8 mouse cellular contexts compared by ENCODE assay signal in genomic region chr2:30796382-30796781, GRCm38 (mm10). TPM values are rescaled to one million over a fixed set of nuclear protein-coding genes. Genes with fewer than 3 reads are reported as not detected.
DNase-seq lines count a peak whose midpoint lies in the region; ATAC-seq and TF ChIP-seq lines count a peak whose summit lies in the region.

No protein-coding gene starts in this region.

- H3K36me3 ChIP-seq in hindbrain, embryonic 10.5 days: no peaks in the 10 kb centered on the region
- H3K36me3 ChIP-seq in lung, embryonic 15.5 days: no peaks in the 10 kb centered on the region
- H3K36me3 ChIP-seq in thymus, adult 2 months (ENCODE audit: control insufficient read depth, insufficient read depth, low read length): no peaks in the 10 kb centered on the region

- H3K9ac ChIP-seq in lung, embryonic 15.5 days: peak overlapping the region; percentile 13; the same call in 1 of the 2 replicates

- no peaks in the 10 kb centered on the region; the same call in 1 of the 2 replicates for H3K27me3 ChIP-seq in cerebellum, adult 2 months (ENCODE audit: control insufficient read depth, insufficient read depth, low read length)
- peaks cover 46% of the 10 kb centered on the region for H3K27me3 ChIP-seq in hindbrain, embryonic 10.5 days (ENCODE audit: insufficient read depth, poor library complexity, severe bottlenecking)
- H3K27me3 ChIP-seq in lung, embryonic 15.5 days: peaks cover 5% of the 10 kb centered on the region; the same call in 1 of the 2 replicates
- no peaks in the 10 kb centered on the region; the same call in 1 of the 2 replicates for H3K27me3 ChIP-seq in thymus, adult 2 months (ENCODE audit: control insufficient read depth, insufficient read depth, low read length)

- H3K4me2 ChIP-seq in lung, embryonic 15.5 days: peak overlapping the region; percentile 53

- H3K4me3 ChIP-seq in cerebellum, adult 2 months (replicated peaks; ENCODE audit: insufficient read depth, low read depth, low read length): no peak overlapping the region
- H3K4me3 ChIP-seq in hindbrain, embryonic 10.5 days: peak overlapping the region; percentile 42
- H3K4me3 ChIP-seq in lung, embryonic 15.5 days: peak overlapping the region; percentile 12
- peak overlapping the region; percentile 39 for H3K4me3 ChIP-seq in thymus, adult 2 months (ENCODE audit: control insufficient read depth, insufficient read depth, low read length)

- H3K4me1 ChIP-seq in cerebellum, adult 2 months (ENCODE audit: control insufficient read depth, insufficient read depth, low read length): no peaks in the 10 kb centered on the region
- H3K4me1 ChIP-seq in hindbrain, embryonic 10.5 days (replicated peaks): peaks cover 76% of the 10 kb centered on the region
- H3K4me1 ChIP-seq in lung, embryonic 15.5 days: peaks cover 38% of the 10 kb centered on the region
- peaks cover 20% of the 10 kb centered on the region for H3K4me1 ChIP-seq in thymus, adult 2 months (replicated peaks; ENCODE audit: control insufficient read depth, insufficient read depth, low read length)

- H3K9me3 ChIP-seq in hindbrain, embryonic 10.5 days: no peaks in the 10 kb centered on the region
- H3K9me3 ChIP-seq in lung, embryonic 15.5 days: no peaks in the 10 kb centered on the region

- no peak for TF ChIP-seq POLR2A in cerebellum, adult 2 months (IDR thresholded peaks at IDR 0.05; ENCODE audit: borderline replicate concordance, insufficient read depth, low read length)
- 0 out of 2 replicates have a peak, but pooled peaks have one; percentile 23 for TF ChIP-seq POLR2A in thymus, adult 2 months (IDR thresholded peaks at IDR 0.05; ENCODE audit: control insufficient read depth, extremely low read depth, insufficient read depth, low read length, poor library complexity)

- 8% methylated on average over 11 of the region's 11 CpGs for WGBS in cerebellum, adult 2 months
- 3% methylated on average over 11 of the region's 11 CpGs for WGBS in hindbrain, embryonic 10.5 days
- WGBS in lung, embryonic 15.5 days: 4% methylated on average over 11 of the region's 11 CpGs
- 2% methylated on average over 11 of the region's 11 CpGs for WGBS in thymus, adult 2 months

- peak; percentile 89 for DNase-seq in ES-CJ7 (ENCODE audit: low read depth, low spot score)
- DNase-seq in cerebellum, adult 2 months: peak; percentile 51 to 69
- DNase-seq in frontal cortex, adult 2 months (ENCODE audit: extremely low spot score in 1 of 2, low spot score in 1 of 2): peak; percentile 92 to 93
- DNase-seq in hindbrain, embryonic 10.5 days (ENCODE audit: low spot score): peak; percentile 84
- DNase-seq in layer of hippocampus, adult 9-11 months: peak; percentile 97
- peak; percentile 82 for DNase-seq in thymus, adult 2 months

- TF ChIP-seq CTCF in cerebellum, adult 2 months (IDR thresholded peaks at IDR 0.05; ENCODE audit: borderline replicate concordance, insufficient read depth, low read depth, low read length): no peak
- TF ChIP-seq CTCF in thymus, adult 2 months (IDR thresholded peaks at IDR 0.05; ENCODE audit: borderline replicate concordance, control insufficient read depth, extremely low read depth, insufficient read depth, low read length, poor library complexity): no peak

- H3K27ac ChIP-seq in cerebellum, adult 2 months (ENCODE audit: insufficient read depth, low read length): no peak overlapping the region
- peak overlapping the region; percentile 93 for H3K27ac ChIP-seq in hindbrain, embryonic 10.5 days
- peak overlapping the region; percentile 76 for H3K27ac ChIP-seq in lung, embryonic 15.5 days
- H3K27ac ChIP-seq in thymus, adult 2 months (ENCODE audit: control insufficient read depth, insufficient read depth, low read length): no peak overlapping the region

- ATAC-seq in lung, embryonic 15.5 days (ENCODE audit: borderline replicate concordance, extremely low read depth, low FRiP score, low TSS enrichment): peak; percentile 71
- ATAC-seq in neutrophil, adult 5-6 weeks (ENCODE audit: extremely low read depth, insufficient number of reproducible peaks, low FRiP score, poor library complexity, severe bottlenecking): peak; percentile 36; the same call in 1 of the 2 replicates

RNA-seq across cellular contexts. Expression of gene 1700001O22Rik, which starts 7.1 kb away (rescaled TPM):
- polyA plus RNA-seq in cerebellum, adult 2 months (2012; rRNA removed): 3.8 and 4.7 TPM in 2 replicates
- 10.8 and 12.3 TPM in 2 replicates for polyA plus RNA-seq in frontal cortex, adult 2 months (2012; rRNA removed)
- polyA plus RNA-seq in hindbrain, embryonic 10.5 days (2016; fragmentation: Nextera tagmentation; extraction: Ambion mirVana): 3.1 and 3.4 TPM in 2 replicates
- 4.7 and 6.0 TPM in 2 replicates for polyA plus RNA-seq in lung, embryonic 15.5 days (2015; fragmentation: Nextera tagmentation; extraction: Ambion mirVana)
- total RNA-seq in neutrophil, adult 5-6 weeks (2017): not detected in 2 replicates
- polyA plus RNA-seq in thymus, adult 2 months (2012; rRNA removed): 4.0 and 5.2 TPM in 2 replicates

RNA-seq across cellular contexts. Expression of gene Ntmt1, which starts 11.2 kb away (rescaled TPM):
- 37.1 and 37.8 TPM in 2 replicates for polyA plus RNA-seq in cerebellum, adult 2 months (2012; rRNA removed)
- 40.5 and 48.8 TPM in 2 replicates for polyA plus RNA-seq in frontal cortex, adult 2 months (2012; rRNA removed)
- 125 and 134 TPM in 2 replicates for polyA plus RNA-seq in hindbrain, embryonic 10.5 days (2016; fragmentation: Nextera tagmentation; extraction: Ambion mirVana)
- 82.9 and 87.2 TPM in 2 replicates for polyA plus RNA-seq in lung, embryonic 15.5 days (2015; fragmentation: Nextera tagmentation; extraction: Ambion mirVana)
- total RNA-seq in neutrophil, adult 5-6 weeks (2017): 13.3 and 15.0 TPM in 2 replicates
- 30.5 and 33.9 TPM in 2 replicates for polyA plus RNA-seq in thymus, adult 2 months (2012; rRNA removed)

RNA-seq across cellular contexts. Expression of gene Asb6, which starts 33.8 kb away (rescaled TPM):
- polyA plus RNA-seq in cerebellum, adult 2 months (2012; rRNA removed): 46.6 and 52.6 TPM in 2 replicates
- 41.2 and 45.1 TPM in 2 replicates for polyA plus RNA-seq in frontal cortex, adult 2 months (2012; rRNA removed)
- polyA plus RNA-seq in hindbrain, embryonic 10.5 days (2016; fragmentation: Nextera tagmentation; extraction: Ambion mirVana): 46.1 and 46.5 TPM in 2 replicates
- polyA plus RNA-seq in lung, embryonic 15.5 days (2015; fragmentation: Nextera tagmentation; extraction: Ambion mirVana): 31.8 and 34.0 TPM in 2 replicates
- total RNA-seq in neutrophil, adult 5-6 weeks (2017): 23.0 and 28.4 TPM in 2 replicates
- polyA plus RNA-seq in thymus, adult 2 months (2012; rRNA removed): 97.6 and 103 TPM in 2 replicates

RNA-seq across cellular contexts. Expression of gene Prrx2, which starts 38.4 kb away (rescaled TPM):
- 1.7 and 2.1 TPM in 2 replicates for polyA plus RNA-seq in cerebellum, adult 2 months (2012; rRNA removed)
- 3.7 and 4.0 TPM in 2 replicates for polyA plus RNA-seq in frontal cortex, adult 2 months (2012; rRNA removed)
- polyA plus RNA-seq in hindbrain, embryonic 10.5 days (2016; fragmentation: Nextera tagmentation; extraction: Ambion mirVana): 40.6 and 43.3 TPM in 2 replicates
- 9.7 and 12.5 TPM in 2 replicates for polyA plus RNA-seq in lung, embryonic 15.5 days (2015; fragmentation: Nextera tagmentation; extraction: Ambion mirVana)
- total RNA-seq in neutrophil, adult 5-6 weeks (2017): 0.37 TPM in 1 of 2 replicates, not detected in the other
- polyA plus RNA-seq in thymus, adult 2 months (2012; rRNA removed): 2.2 and 2.5 TPM in 2 replicates

Comparison
In these comparisons a context has a peak if more than half of its experiments do, and no peak if none do; other contexts are left out.
1. H3K27ac ChIP-seq: peak in hindbrain, embryonic 10.5 days (single experiment) and lung, embryonic 15.5 days (single experiment); none in cerebellum, adult 2 months (single experiment) and thymus, adult 2 months (single experiment).
2. Peak in every context shown above with its lines, with median percentiles within 50 percentile points of each other: DNase-seq.